Mouse (Mus musculus) lung, embryonic 16.5 days (tissue): Measurements from ENCODE around the gene Fam25c. TPM values are rescaled to one million over a fixed set of nuclear protein-coding genes. Genes with fewer than 3 reads are reported as not detected.
"Not testable (repeated sequence)": the region's sequence is repeated elsewhere in the genome, so short reads cannot be mapped to it uniquely, and the experiment has no call there.

Experiments
- ATAC-seq: fragments of 200-750 bp; cut with Nextera tagmentation; 2 replicates; pipeline ENCODE4 v1.8.0; 2017; ENCODE audit warnings: low read depth, mild to moderate bottlenecking, moderate library complexity
- H3K27ac ChIP-seq: fragments of 300-500 bp; sonication (generic); 2 replicates; pipeline ENCODE4 v1.5.1; 2014; ENCODE audit warnings: mild to moderate bottlenecking, control low read depth, low read length
- H3K27me3 ChIP-seq: fragments of 300-500 bp; sonication (generic); 2 replicates; pipeline ENCODE4 v1.6.1; 2014; ENCODE audit warnings: low read depth, low read length, mixed read lengths; ENCODE audit not compliant: control insufficient read depth, insufficient read depth
- H3K36me3 ChIP-seq: fragments of 300-500 bp; sonication (generic); 2 replicates; pipeline ENCODE4 v1.6.1; 2014; ENCODE audit warnings: low read length; ENCODE audit not compliant: control insufficient read depth, insufficient read depth
- H3K4me1 ChIP-seq: fragments of 300-500 bp; sonication (generic); replicated peaks from 2 replicates; pipeline ENCODE4 v1.6.1; 2014; ENCODE audit warnings: low read length, mixed read lengths; ENCODE audit not compliant: control insufficient read depth, insufficient read depth
- H3K4me2 ChIP-seq: fragments of 300-500 bp; sonication (generic); 2 replicates; pipeline ENCODE4 v1.6.1; 2014; ENCODE audit warnings: low read depth, low read length, control low read depth
- H3K4me3 ChIP-seq: fragments of 300-500 bp; sonication (generic); 2 replicates; pipeline ENCODE4 v1.5.1; 2014; ENCODE audit warnings: mild to moderate bottlenecking, low read length, control low read depth
- H3K9ac ChIP-seq: fragments of 300-500 bp; sonication (generic); 2 replicates; pipeline ENCODE4 v1.6.1; 2014; ENCODE audit warnings: low read length, control low read depth
- H3K9me3 ChIP-seq: fragments of 300-500 bp; sonication (generic); 2 replicates; pipeline ENCODE4 v1.6.1; 2016; ENCODE audit warnings: low read length; ENCODE audit not compliant: control insufficient read depth
- WGBS: fragments of 180-500 bp; shearing (Covaris S2); extraction: QIAGEN DNeasy Blood & Tissue Kit; methylation state at CpG from one replicate; pipeline ENCODE4 v1.1.7; 2014; 5-methylcytosine and 5-hydroxymethylcytosine counted together
- polyA plus RNA-seq: library from polyadenylated mRNA; unstranded; fragments of >200 nt; fragmentation: Nextera tagmentation; extraction: Ambion mirVana; gene quantifications from 2 replicates; pipeline ENCODE4 v1.2.1, GENCODE M21; 2015

Fam25c gene
- polyA plus RNA-seq, 1 experiment from 2014 or later: not detected

DNA sequence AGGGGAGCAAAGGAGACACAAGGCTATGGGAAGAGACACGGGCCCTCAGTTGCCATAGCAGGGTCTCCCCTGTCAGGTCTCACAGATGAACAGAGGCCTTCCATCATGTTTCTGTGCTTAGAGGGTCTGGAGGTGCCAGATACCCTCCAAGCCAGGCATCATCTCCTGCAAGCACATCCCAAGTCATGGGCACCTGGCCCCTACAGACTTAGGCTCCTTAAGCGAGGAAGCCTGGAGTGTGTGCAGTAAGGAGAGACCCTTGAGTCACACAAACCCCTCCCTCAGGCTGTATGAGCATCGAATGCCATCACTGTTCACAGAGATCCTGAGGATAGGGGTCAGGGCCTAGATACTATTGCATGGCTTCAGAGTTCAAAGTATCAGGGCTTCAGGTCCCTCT, 15.7 kb upstream of the Fam25c start:
- ATAC-seq: no peak
- WGBS: 84% methylated on average over 3 of the region's 3 CpGs
- no peaks in the 10 kb centered on the region for H3K27me3 ChIP-seq
- H3K9ac ChIP-seq: no peak overlapping the region
- no peak overlapping the region for H3K4me3 ChIP-seq
- no peak overlapping the region for H3K4me2 ChIP-seq
- no peaks in the 10 kb centered on the region for H3K36me3 ChIP-seq
- no peak overlapping the region for H3K27ac ChIP-seq
- peaks cover 14% of the 10 kb centered on the region for H3K4me1 ChIP-seq
- H3K9me3 ChIP-seq: no peaks in the 10 kb centered on the region

DNA sequence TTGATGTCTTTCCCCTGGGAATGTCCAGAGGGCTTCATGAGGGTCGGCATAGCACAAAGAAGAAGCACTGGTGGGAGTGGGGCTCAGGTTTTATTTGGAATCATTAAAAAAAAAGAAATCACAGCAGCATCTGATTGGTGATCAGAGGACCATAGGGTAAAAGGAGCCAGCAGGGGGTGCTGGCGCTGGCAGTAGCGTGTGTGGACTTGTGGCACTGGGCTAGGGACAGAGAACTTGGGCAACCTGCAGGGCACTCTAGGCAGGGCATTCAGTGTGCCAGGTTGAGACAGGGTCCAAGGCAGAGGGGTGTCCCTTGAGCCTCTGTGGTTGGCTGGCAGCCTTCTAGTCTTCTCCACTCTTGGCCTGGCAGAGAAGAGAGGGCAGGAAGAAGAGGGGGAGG, 15.0 kb upstream of the Fam25c start:
- Histone ChIP-seq H3K4me1 (peaks cover 14% of the 10 kb centered on the region), H3K9ac (no peak overlapping the region), H3K27ac (no peak overlapping the region), H3K9me3 (no peaks in the 10 kb centered on the region), H3K4me2 (no peak overlapping the region), H3K27me3 (no peaks in the 10 kb centered on the region), H3K36me3 (no peaks in the 10 kb centered on the region), H3K4me3 (no peak overlapping the region)
- ATAC-seq: no peak
- 60% methylated on average over 3 of the region's 3 CpGs for WGBS

DNA sequence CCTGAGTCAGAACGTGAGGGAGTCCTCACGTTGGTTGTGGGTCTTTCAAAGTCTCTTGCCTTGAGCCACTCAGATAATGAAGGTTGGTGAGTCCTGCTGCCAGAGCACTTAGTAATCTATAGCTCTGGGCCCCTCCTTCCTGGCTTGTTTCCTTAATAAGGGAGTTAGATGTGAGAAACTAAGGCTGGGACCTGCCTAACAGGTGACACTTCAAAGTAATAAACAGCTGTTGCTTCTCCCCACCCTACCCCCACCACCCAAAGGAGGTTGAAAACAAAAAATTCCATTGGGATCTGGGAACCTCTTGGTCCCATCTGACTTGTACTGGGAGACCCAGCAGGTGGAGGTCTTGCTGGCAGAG, 9.9 kb upstream of the Fam25c start:
- no peak overlapping the region for H3K4me3 ChIP-seq
- no peak overlapping the region for H3K4me2 ChIP-seq
- H3K9ac ChIP-seq: no peak overlapping the region
- H3K4me1 ChIP-seq: peaks cover 3% of the 10 kb centered on the region; the same call in 1 of the 2 replicates
- no peaks in the 10 kb centered on the region for H3K9me3 ChIP-seq
- ATAC-seq: no peak
- no peaks in the 10 kb centered on the region for H3K36me3 ChIP-seq
- no peaks in the 10 kb centered on the region; the same call in 1 of the 2 replicates for H3K27me3 ChIP-seq
- no peak overlapping the region for H3K27ac ChIP-seq
- 91% methylated on average over 2 of the region's 2 CpGs for WGBS

DNA sequence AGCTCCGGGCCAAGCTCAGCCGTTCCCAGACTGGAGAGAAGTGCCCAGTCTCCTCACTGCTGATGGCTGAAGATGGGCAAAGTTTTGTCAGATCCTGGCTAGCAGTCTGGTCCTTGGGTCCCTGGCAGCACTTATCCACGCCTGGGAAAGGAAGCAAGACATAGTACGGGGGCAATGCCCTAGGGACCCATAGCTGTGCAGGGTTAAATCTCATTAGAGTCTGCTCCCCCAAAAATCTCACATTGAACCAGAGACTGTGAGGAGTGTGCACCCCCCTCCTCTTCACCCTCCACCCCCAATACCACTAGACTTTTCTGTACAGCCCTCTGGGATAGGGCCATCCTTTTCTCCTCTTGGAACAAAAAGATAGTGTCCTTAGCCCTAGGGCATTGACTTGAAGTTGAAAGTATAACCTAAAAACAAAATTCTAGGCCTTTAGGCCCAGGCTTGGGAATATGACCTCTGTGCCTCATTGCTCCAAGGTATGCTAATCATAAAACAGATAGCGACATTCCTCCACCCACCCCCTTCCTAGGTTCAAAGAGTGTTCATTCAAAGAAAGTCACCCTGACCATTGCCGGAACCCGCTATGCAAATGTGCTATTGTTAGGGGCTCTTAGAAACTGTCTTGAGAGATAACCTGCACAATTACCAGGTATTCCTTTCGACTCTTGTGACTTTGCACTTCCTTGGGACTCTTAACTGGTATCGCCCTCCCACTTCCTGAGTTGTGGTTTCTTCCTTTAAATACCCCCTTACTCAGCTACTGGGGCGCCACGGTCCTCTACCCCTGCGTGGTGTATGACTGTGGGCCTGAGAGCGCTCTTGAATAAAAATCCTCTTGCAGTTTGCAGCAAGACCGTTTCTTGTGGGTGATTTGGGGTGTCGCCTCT, 9.3 kb upstream of the Fam25c start:
- H3K9ac ChIP-seq, H3K27ac ChIP-seq, H3K36me3 ChIP-seq, H3K4me1 ChIP-seq, H3K27me3 ChIP-seq, H3K9me3 ChIP-seq, ATAC-seq: not testable (repeated sequence)
- H3K4me3 ChIP-seq: peak overlapping the region; percentile 53; the same call in 1 of the 2 replicates
- H3K4me2 ChIP-seq: peak overlapping the region; percentile 90; the same call in 1 of the 2 replicates
- 83% methylated on average over 15 of the region's 15 CpGs for WGBS

DNA sequence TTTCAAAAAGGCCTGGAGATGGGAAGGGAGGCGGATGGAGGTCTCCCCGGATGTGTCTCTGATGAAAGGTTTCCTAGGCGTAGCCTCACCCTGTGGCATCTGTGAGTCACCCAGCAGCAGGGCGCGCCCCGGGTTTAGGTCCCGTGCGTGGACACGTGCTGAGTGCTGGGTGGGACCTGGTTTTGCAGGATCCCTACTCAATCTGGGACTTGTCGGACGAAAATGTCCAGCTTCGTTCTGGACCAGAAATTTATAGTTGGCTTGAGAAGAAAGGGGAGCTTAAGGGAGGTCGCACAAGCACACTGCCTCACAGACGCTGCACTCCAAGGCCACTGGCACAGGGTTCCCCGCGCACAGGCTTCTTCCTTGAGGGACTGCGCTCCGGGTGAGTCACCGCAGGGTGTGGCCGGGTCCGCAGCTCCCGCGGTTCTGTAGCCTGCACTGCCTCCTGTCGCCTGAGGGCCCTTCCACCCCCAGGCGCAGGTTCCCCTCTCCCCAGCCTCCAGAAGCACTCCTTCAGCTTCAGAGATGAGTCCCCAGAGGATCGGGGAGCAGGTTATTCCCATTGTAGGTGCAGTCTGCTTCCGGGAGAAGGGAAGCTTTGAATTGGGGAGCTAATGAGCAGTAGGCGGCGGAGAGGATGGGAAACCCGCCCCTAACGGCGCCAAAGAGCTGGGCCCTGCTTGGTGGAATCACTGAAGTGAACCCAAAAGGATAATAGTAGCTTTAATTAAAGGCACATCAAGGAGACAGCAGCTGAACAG, 8.4 kb upstream of the Fam25c start:
- no peaks in the 10 kb centered on the region for H3K9me3 ChIP-seq
- H3K4me3 ChIP-seq: peak overlapping the region; percentile 53
- peak overlapping the region; percentile 64 for H3K9ac ChIP-seq
- H3K4me1 ChIP-seq: peaks cover 3% of the 10 kb centered on the region; the same call in 1 of the 2 replicates
- H3K27ac ChIP-seq: no peak overlapping the region
- H3K4me2 ChIP-seq: peak overlapping the region; percentile 90
- H3K36me3 ChIP-seq: no peaks in the 10 kb centered on the region
- ATAC-seq: peak; percentile 88
- 4% methylated on average over 32 of the region's 32 CpGs for WGBS
- no peaks in the 10 kb centered on the region; the same call in 1 of the 2 replicates for H3K27me3 ChIP-seq

GRCm38 (mm10) chr14:34362726-34363445, 7.7 kb upstream of the Fam25c start:
- H3K4me3 ChIP-seq: peak overlapping the region; percentile 53
- peaks cover 5% of the 10 kb centered on the region; the same call in 1 of the 2 replicates for H3K4me1 ChIP-seq
- ATAC-seq: peak; percentile 59
- 29% methylated on average over 18 of the region's 18 CpGs for WGBS
- H3K36me3 ChIP-seq: no peaks in the 10 kb centered on the region
- no peaks in the 10 kb centered on the region; the same call in 1 of the 2 replicates for H3K27me3 ChIP-seq
- H3K4me2 ChIP-seq: peak overlapping the region; percentile 90
- peak overlapping the region; percentile 64 for H3K9ac ChIP-seq
- H3K27ac ChIP-seq: no peak overlapping the region
- no peaks in the 10 kb centered on the region for H3K9me3 ChIP-seq

DNA sequence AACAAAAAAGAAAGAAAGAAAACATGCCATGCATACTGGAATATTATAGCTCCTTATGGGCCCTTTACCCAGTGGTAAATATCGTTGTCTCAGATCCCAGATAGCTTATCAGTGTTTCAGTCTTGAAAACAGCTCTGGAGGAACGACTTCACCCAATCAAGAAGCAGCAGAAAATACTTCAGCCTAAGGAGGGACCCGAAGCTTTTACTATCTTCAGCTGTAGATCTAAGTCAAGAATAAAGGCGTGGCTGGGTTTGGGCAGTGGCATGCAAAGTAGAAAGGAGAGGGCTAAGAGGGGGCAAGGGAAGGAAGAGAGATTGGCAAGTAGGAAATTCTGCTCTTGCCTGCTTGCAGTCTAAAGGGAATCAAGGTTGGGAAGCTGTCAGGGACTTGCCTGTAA, 6.9 kb upstream of the Fam25c start:
- no peaks in the 10 kb centered on the region; the same call in 1 of the 2 replicates for H3K27me3 ChIP-seq
- no peak overlapping the region for H3K9ac ChIP-seq
- no peak overlapping the region for H3K27ac ChIP-seq
- no peak overlapping the region for H3K4me3 ChIP-seq
- WGBS: 31% methylated on average over 4 of the region's 4 CpGs
- no peaks in the 10 kb centered on the region for H3K9me3 ChIP-seq
- no peak for ATAC-seq
- peaks cover 5% of the 10 kb centered on the region; the same call in 1 of the 2 replicates for H3K4me1 ChIP-seq
- H3K4me2 ChIP-seq: no peak overlapping the region
- no peaks in the 10 kb centered on the region for H3K36me3 ChIP-seq

DNA sequence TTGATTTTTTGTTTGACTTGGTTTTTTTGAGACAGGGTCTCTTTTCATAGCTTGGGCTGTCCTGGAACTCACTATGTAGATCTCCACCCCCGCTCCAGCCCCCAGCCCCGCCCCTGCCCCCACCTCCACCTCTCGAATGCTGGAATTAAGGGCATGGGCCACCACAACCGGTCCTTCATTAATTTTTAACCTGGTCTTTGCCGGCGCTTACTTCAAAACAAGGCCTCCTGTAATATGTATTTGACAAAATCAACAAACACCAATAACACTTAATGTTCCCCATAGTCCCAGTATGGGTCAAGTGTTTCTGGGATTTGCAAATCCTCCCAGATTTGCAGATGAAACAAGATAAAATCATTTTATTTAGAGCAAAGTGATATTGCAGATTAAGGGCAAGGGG, 5.0 kb upstream of the Fam25c start:
- H3K4me1 ChIP-seq: peaks cover 5% of the 10 kb centered on the region; the same call in 1 of the 2 replicates
- H3K4me3 ChIP-seq: no peak overlapping the region
- H3K9ac ChIP-seq: no peak overlapping the region
- H3K27me3 ChIP-seq: no peaks in the 10 kb centered on the region; the same call in 1 of the 2 replicates
- H3K4me2 ChIP-seq: no peak overlapping the region
- H3K36me3 ChIP-seq: no peaks in the 10 kb centered on the region
- ATAC-seq: no peak
- 45% methylated on average over 6 of the region's 6 CpGs for WGBS
- no peak overlapping the region for H3K27ac ChIP-seq
- H3K9me3 ChIP-seq: no peaks in the 10 kb centered on the region
